Mouse (Mus musculus): Measurements from ENCODE around the gene Spsb4.

The Spsb4 gene

GRCm38 (mm10) chr9:96899717-96900116 is 118.9 kb downstream of the Spsb4 start:
- no peak for DNase-seq (ENCODE audit: low spot score in 2 of 2)

DNA sequence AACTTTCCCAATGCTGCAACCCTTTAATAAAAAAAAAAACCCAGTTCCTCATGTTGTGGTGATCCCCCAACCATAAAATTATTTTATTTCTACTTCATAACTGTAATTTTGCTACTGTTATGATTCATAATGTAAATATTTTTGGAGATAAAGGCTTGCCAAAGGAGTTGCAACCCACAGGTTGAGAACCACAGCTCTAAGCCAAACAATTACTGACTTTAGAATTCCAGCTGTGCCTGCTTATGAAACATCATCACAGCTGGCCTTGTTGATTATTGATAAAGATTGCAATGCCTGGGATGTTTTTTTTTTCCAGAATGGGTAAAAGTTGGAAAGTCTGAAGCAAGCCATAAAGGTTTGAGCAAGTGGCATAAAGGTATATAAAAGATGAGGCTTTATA is 119.6 kb downstream of the Spsb4 start:
- DNase-seq (ENCODE audit: low spot score in 2 of 2), result no peak

DNA sequence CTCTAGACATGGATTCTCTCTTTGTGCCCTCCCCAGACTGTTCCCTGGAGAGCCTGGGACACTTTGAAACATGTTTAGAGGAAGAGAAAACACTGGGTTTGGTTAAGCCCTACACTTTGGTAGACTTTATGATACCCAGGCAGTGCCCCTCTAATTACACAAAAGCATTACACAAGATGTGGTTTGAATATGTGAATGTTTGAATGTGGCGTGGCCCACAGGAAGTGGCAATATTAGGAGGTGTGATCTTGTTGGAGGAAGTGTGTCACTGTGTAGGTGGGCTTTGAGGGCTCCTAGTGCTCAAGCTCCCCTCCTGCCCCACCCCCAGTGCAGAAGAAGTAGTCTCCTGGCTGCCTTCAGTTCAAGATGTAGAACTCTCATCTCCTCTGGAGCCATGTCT is 122.0 kb downstream of the Spsb4 start:
- DNase-seq (ENCODE audit: low spot score in 2 of 2), result no peak

DNA sequence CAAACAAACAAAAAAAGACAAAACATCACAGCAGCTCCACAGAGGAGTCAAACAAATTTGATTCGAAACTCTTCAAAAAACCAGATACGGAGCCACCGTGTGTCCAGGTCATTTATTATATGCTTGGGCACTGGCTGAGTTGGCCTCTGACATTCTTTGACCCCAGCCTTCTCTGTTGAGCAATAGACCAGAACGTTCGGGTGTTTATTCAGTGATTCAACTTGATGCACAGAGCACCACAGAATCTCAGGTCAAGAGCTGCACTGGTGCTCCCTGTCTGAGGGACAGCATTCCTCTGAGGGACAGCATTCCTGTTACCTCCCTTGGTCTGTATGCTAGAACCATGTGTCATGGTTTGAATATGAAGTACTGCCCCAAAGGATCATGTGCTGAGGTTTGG is 125.1 kb downstream of the Spsb4 start:
- DNase-seq (ENCODE audit: low spot score in 2 of 2), result no peak

Measured in spleen, postnatal 4 days (tissue).